In the genomic region with DNA sequence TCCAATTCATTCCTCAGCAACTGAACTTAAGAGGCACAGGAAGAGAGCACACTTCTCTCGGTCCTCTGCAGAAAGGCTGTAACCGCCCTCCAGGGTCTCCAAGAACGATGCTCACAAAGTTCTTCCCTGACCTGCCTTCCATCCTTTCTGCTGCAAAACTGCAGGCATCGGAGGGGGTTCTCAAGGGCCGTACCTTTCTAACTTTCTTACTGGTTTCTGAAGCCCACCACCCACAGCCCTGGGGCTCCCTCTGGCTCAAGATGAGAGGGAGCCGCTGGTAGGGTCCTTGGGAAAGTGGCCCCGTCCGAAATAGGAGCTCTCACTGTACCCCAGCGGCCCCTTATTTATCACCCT, we compare ENCODE assay signal across 9 mouse cellular contexts. TPM values are rescaled to one million over a fixed set of nuclear protein-coding genes. Genes with fewer than 3 reads are reported as not detected.
A peak's percentile ranks its signal among the peaks of the same experiment; 100 is the strongest.
DNase-seq lines count a peak whose midpoint lies in the region; ATAC-seq and TF ChIP-seq lines count a peak whose summit lies in the region.
"Had no signal": no experiment of that assay in that cellular context is flagged by ENCODE, and none has a peak within 500 bp of the region (broad histone marks: within the 10 kb centered on the region; RNA-seq: fewer than 3 reads in every experiment).

No protein-coding gene starts in this region.

- peak overlapping the region; percentile 93 for H3K27ac ChIP-seq in heart, embryonic 10.5 days
- peak overlapping the region; percentile 99 for H3K27ac ChIP-seq in forebrain, postnatal 0 days (ENCODE audit: low read depth, low read length)
- peak overlapping the region; percentile 70 for H3K27ac ChIP-seq in liver, embryonic 13.5 days

- WGBS in heart, embryonic 10.5 days: under 1% methylated on average over 9 of the region's 9 CpGs
- under 1% methylated on average over 9 of the region's 9 CpGs for WGBS in forebrain, postnatal 0 days
- WGBS in liver, embryonic 13.5 days (ENCODE audit: insufficient replicate concordance): 3% methylated on average over 9 of the region's 9 CpGs

- H3K4me3 ChIP-seq in heart, embryonic 10.5 days: peak overlapping the region; percentile 67
- peak overlapping the region; percentile 52 for H3K4me3 ChIP-seq in forebrain, postnatal 0 days (ENCODE audit: low read depth, low read length)
- H3K4me3 ChIP-seq in liver, embryonic 13.5 days (replicated peaks): peak overlapping the region; percentile 61

- H3K4me2 ChIP-seq in forebrain, postnatal 0 days (ENCODE audit: low read depth): peak overlapping the region; percentile 85
- H3K4me2 ChIP-seq in liver, embryonic 13.5 days: peak overlapping the region; percentile 86

- H3K9me3 ChIP-seq in heart, embryonic 10.5 days: no peaks in the 10 kb centered on the region
- no peaks in the 10 kb centered on the region for H3K9me3 ChIP-seq in forebrain, postnatal 0 days (ENCODE audit: low read length)
- H3K9me3 ChIP-seq in liver, embryonic 13.5 days (replicated peaks): no peaks in the 10 kb centered on the region

- peaks cover 76% of the 10 kb centered on the region for H3K4me1 ChIP-seq in heart, embryonic 10.5 days
- H3K4me1 ChIP-seq in forebrain, postnatal 0 days (ENCODE audit: insufficient read depth): peaks cover 43% of the 10 kb centered on the region
- H3K4me1 ChIP-seq in liver, embryonic 13.5 days (replicated peaks): peaks cover 76% of the 10 kb centered on the region

- no peak for TF ChIP-seq CTCF in forebrain, postnatal 0 days (IDR thresholded peaks at IDR 0.05; ENCODE audit: low read depth)

- DNase-seq in heart, embryonic 10.5 days (ENCODE audit: low spot score): no peak
- no peak for DNase-seq in heart, adult 8-10 months (ENCODE audit: low spot score)
- DNase-seq in ES-CJ7 (ENCODE audit: low read depth, low spot score): peak; percentile 25
- no peak for DNase-seq in forebrain, postnatal 0 days
- DNase-seq in liver, embryonic 13.5 days: no peak
- DNase-seq in urinary bladder, postnatal 4 days (ENCODE audit: low spot score in 2 of 2): no peak
- no peak for DNase-seq in left cerebral cortex, adult 18-20 months (ENCODE audit: low spot score in 2 of 2)
- no peak for DNase-seq in cerebellum, adult 11 months

- H3K27me3 ChIP-seq in heart, embryonic 10.5 days (ENCODE audit: insufficient read depth, poor library complexity, severe bottlenecking): peaks cover 15% of the 10 kb centered on the region
- H3K27me3 ChIP-seq in forebrain, postnatal 0 days (ENCODE audit: insufficient read depth, low read length): no peaks in the 10 kb centered on the region
- H3K27me3 ChIP-seq in liver, embryonic 13.5 days: peaks cover 63% of the 10 kb centered on the region
- H3K27me3 ChIP-seq: Patski had no signal

- H3K9ac ChIP-seq in forebrain, postnatal 0 days: peak overlapping the region; percentile 79
- peak overlapping the region; percentile 60 for H3K9ac ChIP-seq in liver, embryonic 13.5 days

- ATAC-seq in forebrain, postnatal 0 days: peak; percentile 3
- ATAC-seq in liver, embryonic 13.5 days (ENCODE audit: low read depth): no peak

- H3K36me3 ChIP-seq in heart, embryonic 10.5 days: no peaks in the 10 kb centered on the region
- no peaks in the 10 kb centered on the region for H3K36me3 ChIP-seq in forebrain, postnatal 0 days (ENCODE audit: insufficient read depth)
- H3K36me3 ChIP-seq in liver, embryonic 13.5 days: peaks cover 7% of the 10 kb centered on the region; the same call in 1 of the 2 replicates

RNA-seq across cellular contexts. Expression of gene Gpr84, which starts 5.8 kb away (rescaled TPM):
- polyA plus RNA-seq in heart, embryonic 10.5 days (2016; fragmentation: Nextera tagmentation; extraction: Ambion mirVana): 0.35 TPM in 1 of 2 replicates, not detected in the other
- total RNA-seq in heart, adult 8-10 months (2022): not detected
- total RNA-seq in forebrain, postnatal 0 days (2014; rRNA removed): 0.29 and 0.54 TPM in 2 replicates
- polyA plus RNA-seq in forebrain, postnatal 0 days (2015; fragmentation: Nextera tagmentation; extraction: Ambion mirVana): 0.31 and 0.33 TPM in 2 replicates
- 0.28 and 0.29 TPM in 2 replicates for polyA plus RNA-seq in liver, embryonic 13.5 days (2015; fragmentation: Nextera tagmentation; extraction: Ambion mirVana)
- total RNA-seq in left cerebral cortex, adult 18-20 months (2021): 1 to 10 TPM in 1 of 2 experiments, under 1 TPM in 1; 0.42 to 1.0 TPM
- polyA plus RNA-seq: Patski had no signal

RNA-seq across cellular contexts. Expression of gene Copz1, which starts 32.1 kb away (rescaled TPM):
- polyA plus RNA-seq in heart, embryonic 10.5 days (2016; fragmentation: Nextera tagmentation; extraction: Ambion mirVana): 220 and 264 TPM in 2 replicates
- 10 to 100 TPM; 48.9 to 55.0 (median 49.4) TPM for total RNA-seq in heart, adult 8-10 months (2022)
- total RNA-seq in forebrain, postnatal 0 days (2014; rRNA removed): 120 and 147 TPM in 2 replicates
- 209 and 217 TPM in 2 replicates for polyA plus RNA-seq in forebrain, postnatal 0 days (2015; fragmentation: Nextera tagmentation; extraction: Ambion mirVana)
- 213 and 240 TPM in 2 replicates for polyA plus RNA-seq in liver, embryonic 13.5 days (2015; fragmentation: Nextera tagmentation; extraction: Ambion mirVana)
- 10 to 100 TPM; 93.5 to 97.5 TPM for total RNA-seq in left cerebral cortex, adult 18-20 months (2021)

RNA-seq across cellular contexts. Expression of gene Zfp385a, which starts 35.3 kb away (rescaled TPM):
- 8.9 and 15.8 TPM in 2 replicates for polyA plus RNA-seq in heart, embryonic 10.5 days (2016; fragmentation: Nextera tagmentation; extraction: Ambion mirVana)
- 1 to 10 TPM; 6.7 to 9.5 (median 8.8) TPM for total RNA-seq in heart, adult 8-10 months (2022)
- 11.6 and 13.0 TPM in 2 replicates for total RNA-seq in forebrain, postnatal 0 days (2014; rRNA removed)
- polyA plus RNA-seq in forebrain, postnatal 0 days (2015; fragmentation: Nextera tagmentation; extraction: Ambion mirVana): 20.5 and 21.3 TPM in 2 replicates
- 4.6 and 5.9 TPM in 2 replicates for polyA plus RNA-seq in liver, embryonic 13.5 days (2015; fragmentation: Nextera tagmentation; extraction: Ambion mirVana)
- 10 to 100 TPM; 72.0 to 79.3 TPM for total RNA-seq in left cerebral cortex, adult 18-20 months (2021)

RNA-seq across cellular contexts. Expression of gene Nfe2, which starts 46.4 kb away (rescaled TPM):
- 15.2 and 19.4 TPM in 2 replicates for polyA plus RNA-seq in heart, embryonic 10.5 days (2016; fragmentation: Nextera tagmentation; extraction: Ambion mirVana)
- total RNA-seq in heart, adult 8-10 months (2022): 1 to 10 TPM in 2 of 4 experiments, under 1 TPM in 2; 0.31 to 2.6 (median 0.88) TPM
- total RNA-seq in forebrain, postnatal 0 days (2014; rRNA removed): 0.85 and 1.6 TPM in 2 replicates
- 0.30 and 0.34 TPM in 2 replicates for polyA plus RNA-seq in forebrain, postnatal 0 days (2015; fragmentation: Nextera tagmentation; extraction: Ambion mirVana)
- 171 and 185 TPM in 2 replicates for polyA plus RNA-seq in liver, embryonic 13.5 days (2015; fragmentation: Nextera tagmentation; extraction: Ambion mirVana)
- total RNA-seq in left cerebral cortex, adult 18-20 months (2021): under 1 TPM in 1 of 2 experiments, not detected in 1; 0.40 TPM
- polyA plus RNA-seq: Patski had no signal
